Mouse (Mus musculus) kidney, postnatal 0 days (tissue): ENCODE results near the gene Thoc5. TPM values are rescaled to one million over a fixed set of nuclear protein-coding genes. Genes with fewer than 3 reads are reported as not detected.

Experiments used
- ATAC-seq: fragments of 200-750 bp; cut with Nextera tagmentation; replicated peaks from 2 replicates; pipeline ENCODE4 v1.8.0; 2017; ENCODE audit warnings: low read depth, moderate number of reproducible peaks, moderate TSS enrichment, moderate library complexity; ENCODE audit not compliant: low FRiP score
- DNase-seq: peaks from one replicate; pipeline ENCODE4 v3.0.0-alpha.2; 2016; ENCODE audit warnings: low spot score
- H3K27ac ChIP-seq: fragments of 300-500 bp; sonication (generic); 2 replicates; pipeline ENCODE4 v1.5.1; 2014; ENCODE audit warnings: mild to moderate bottlenecking
- H3K27me3 ChIP-seq: fragments of 300-500 bp; sonication (generic); 2 replicates; pipeline ENCODE4 v1.6.1; 2014; ENCODE audit warnings: low read length, mixed read lengths; ENCODE audit not compliant: insufficient read depth
- H3K36me3 ChIP-seq: fragments of 300-500 bp; sonication (generic); 2 replicates; pipeline ENCODE4 v1.6.1; 2014; ENCODE audit warnings: low read length, mixed read lengths; ENCODE audit not compliant: insufficient read depth
- H3K4me1 ChIP-seq: fragments of 300-500 bp; sonication (generic); replicated peaks from 2 replicates; pipeline ENCODE4 v1.6.1; 2014; ENCODE audit warnings: antibody characterized with exemption, low read length, mixed read lengths; ENCODE audit not compliant: insufficient read depth
- H3K4me2 ChIP-seq: fragments of 300-500 bp; sonication (generic); 2 replicates; pipeline ENCODE4 v1.6.1; 2014; ENCODE audit warnings: mild to moderate bottlenecking, low read length, moderate library complexity, mixed read lengths
- H3K4me3 ChIP-seq: fragments of 300-500 bp; sonication (generic); replicated peaks from 2 replicates; pipeline ENCODE4 v1.5.1; 2014; ENCODE audit warnings: low read depth, low read length
- H3K9ac ChIP-seq: fragments of 300-500 bp; sonication (generic); 2 replicates; pipeline ENCODE4 v1.6.1; 2014; ENCODE audit warnings: low read depth, low read length
- H3K9me3 ChIP-seq: fragments of 300-500 bp; sonication (generic); replicated peaks from 2 replicates; pipeline ENCODE4 v1.6.1; 2016; ENCODE audit warnings: low read length, inconsistent platforms, mixed read lengths
- CTCF ChIP-seq: IDR thresholded peaks from 2 replicates; pipeline ENCODE4 v1.5.1; 2016; ENCODE audit warnings: antibody characterized with exemption, low read depth, mild to moderate bottlenecking, moderate library complexity
- WGBS: fragments of 180-500 bp; shearing (Covaris S2); extraction: QIAGEN DNeasy Blood & Tissue Kit; methylation state at CpG from one replicate; pipeline ENCODE4 v1.1.7; 2014; 5-methylcytosine and 5-hydroxymethylcytosine counted together
- polyA plus RNA-seq: library from polyadenylated mRNA; unstranded; fragments of >200 nt; fragmentation: Nextera tagmentation; extraction: Ambion mirVana; gene quantifications from 2 replicates; pipeline ENCODE4 v1.2.1, GENCODE M21; 2015

The Thoc5 gene
- polyA plus RNA-seq, 1 experiment from 2014 or later, result 27.3 TPM

DNA sequence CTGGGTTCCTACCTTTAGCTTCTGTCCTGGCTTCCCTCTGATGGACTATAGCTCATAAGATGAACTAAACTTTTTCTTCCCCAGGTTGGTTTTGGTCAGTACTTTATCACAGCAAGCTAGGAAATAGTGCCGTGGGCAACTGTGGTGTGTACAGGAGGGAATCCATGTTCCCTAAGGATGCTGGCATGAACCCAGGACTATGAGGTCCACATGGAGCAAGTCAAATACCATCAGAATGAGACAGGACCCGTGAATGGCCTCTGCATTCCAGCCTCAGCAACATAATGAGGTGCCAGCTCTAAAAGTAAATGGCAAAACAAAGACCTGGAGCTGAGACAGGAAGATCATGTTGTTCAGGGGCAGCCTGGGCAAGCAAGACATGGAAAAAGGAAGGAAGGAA is 36.7 kb upstream of the Thoc5 start:
- WGBS, result 51% methylated on average over 2 of the region's 2 CpGs
- H3K9me3 ChIP-seq, result no peaks in the 10 kb centered on the region
- ATAC-seq, result no peak
- no peaks in the 10 kb centered on the region; the same call in 1 of the 2 replicates for H3K4me1 ChIP-seq
- no peaks in the 10 kb centered on the region for H3K27me3 ChIP-seq
- H3K4me2 ChIP-seq, result no peak overlapping the region
- TF ChIP-seq CTCF, result no peak
- no peak overlapping the region for H3K4me3 ChIP-seq
- no peak for DNase-seq
- no peak overlapping the region for H3K9ac ChIP-seq
- no peak overlapping the region for H3K27ac ChIP-seq
- H3K36me3 ChIP-seq, result no peaks in the 10 kb centered on the region

DNA sequence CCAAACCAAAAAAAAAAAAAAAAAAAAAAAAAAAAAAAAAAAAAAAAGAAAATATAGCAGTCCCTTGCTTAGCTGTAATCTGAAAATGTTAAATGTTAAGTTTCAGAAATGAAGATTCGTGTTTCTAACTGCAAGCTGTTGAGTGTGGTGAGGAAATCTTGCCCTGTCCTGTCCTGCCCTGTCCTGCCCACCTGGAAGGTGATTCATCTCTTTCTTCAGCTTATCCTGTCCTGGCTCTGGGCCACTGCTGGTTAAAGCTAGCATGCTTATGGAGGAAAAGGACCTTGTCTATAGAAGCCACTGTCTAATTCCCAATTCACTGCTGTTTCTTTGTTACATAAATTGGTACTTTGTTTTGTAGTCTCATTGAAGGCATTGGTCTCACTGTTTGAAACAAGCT is 34.1 kb upstream of the Thoc5 start:
- TF ChIP-seq CTCF, result no peak
- H3K4me2 ChIP-seq, result no peak overlapping the region
- ATAC-seq, result no peak
- no peaks in the 10 kb centered on the region; the same call in 1 of the 2 replicates for H3K4me1 ChIP-seq
- no peaks in the 10 kb centered on the region for H3K36me3 ChIP-seq
- no peak overlapping the region for H3K9ac ChIP-seq
- no peak overlapping the region for H3K27ac ChIP-seq
- no peaks in the 10 kb centered on the region for H3K9me3 ChIP-seq
- H3K4me3 ChIP-seq, result no peak overlapping the region
- H3K27me3 ChIP-seq, result no peaks in the 10 kb centered on the region
- WGBS, result 60% methylated on average over 1 of the region's 1 CpGs
- DNase-seq, result no peak

- WGBS, result 30% methylated on average over 11 of the region's 11 CpGs
- no peak overlapping the region for H3K9ac ChIP-seq
- no peaks in the 10 kb centered on the region for H3K9me3 ChIP-seq
- H3K36me3 ChIP-seq, result no peaks in the 10 kb centered on the region
- H3K27me3 ChIP-seq, result no peaks in the 10 kb centered on the region
- H3K27ac ChIP-seq, result 0 out of 2 replicates have a peak overlapping the region, but pooled peaks have one; percentile 13
- H3K4me1 ChIP-seq, result no peaks in the 10 kb centered on the region; the same call in 1 of the 2 replicates
- ATAC-seq (no peak), DNase-seq (peak; percentile 48)
- no peak overlapping the region for H3K4me2 ChIP-seq
- no peak overlapping the region for H3K4me3 ChIP-seq
- TF ChIP-seq CTCF, result no peak
These were observed 33.1 kb upstream of the Thoc5 start for GRCm38 (mm10) chr11:4861816-4862604.

GRCm38 (mm10) chr11:4862730-4863129 is 32.4 kb upstream of the Thoc5 start:
- Histone ChIP-seq H3K9me3 (no peaks in the 10 kb centered on the region), H3K36me3 (no peaks in the 10 kb centered on the region), H3K27ac (no peak overlapping the region), H3K4me3 (no peak overlapping the region), H3K4me1 (no peaks in the 10 kb centered on the region; the same call in 1 of the 2 replicates), H3K27me3 (no peaks in the 10 kb centered on the region), H3K9ac (no peak overlapping the region), H3K4me2 (no peak overlapping the region)
- ATAC-seq (no peak), DNase-seq (no peak)
- 89% methylated on average over 1 of the region's 1 CpGs for WGBS
- no peak for TF ChIP-seq CTCF

- no peak overlapping the region for H3K4me3 ChIP-seq
- H3K9me3 ChIP-seq, result no peaks in the 10 kb centered on the region
- H3K9ac ChIP-seq, result no peak overlapping the region
- no peak for ATAC-seq
- H3K27ac ChIP-seq, result no peak overlapping the region
- H3K27me3 ChIP-seq, result no peaks in the 10 kb centered on the region
- peak; percentile 88 for DNase-seq
- H3K4me1 ChIP-seq, result no peaks in the 10 kb centered on the region; the same call in 1 of the 2 replicates
- peak; percentile 92 for TF ChIP-seq CTCF
- no peak overlapping the region for H3K4me2 ChIP-seq
- no peaks in the 10 kb centered on the region for H3K36me3 ChIP-seq
- WGBS, result 50% methylated on average over 10 of the region's 10 CpGs
These were observed 29.4 kb upstream of the Thoc5 start for GRCm38 (mm10) chr11:4865645-4866251.

DNA sequence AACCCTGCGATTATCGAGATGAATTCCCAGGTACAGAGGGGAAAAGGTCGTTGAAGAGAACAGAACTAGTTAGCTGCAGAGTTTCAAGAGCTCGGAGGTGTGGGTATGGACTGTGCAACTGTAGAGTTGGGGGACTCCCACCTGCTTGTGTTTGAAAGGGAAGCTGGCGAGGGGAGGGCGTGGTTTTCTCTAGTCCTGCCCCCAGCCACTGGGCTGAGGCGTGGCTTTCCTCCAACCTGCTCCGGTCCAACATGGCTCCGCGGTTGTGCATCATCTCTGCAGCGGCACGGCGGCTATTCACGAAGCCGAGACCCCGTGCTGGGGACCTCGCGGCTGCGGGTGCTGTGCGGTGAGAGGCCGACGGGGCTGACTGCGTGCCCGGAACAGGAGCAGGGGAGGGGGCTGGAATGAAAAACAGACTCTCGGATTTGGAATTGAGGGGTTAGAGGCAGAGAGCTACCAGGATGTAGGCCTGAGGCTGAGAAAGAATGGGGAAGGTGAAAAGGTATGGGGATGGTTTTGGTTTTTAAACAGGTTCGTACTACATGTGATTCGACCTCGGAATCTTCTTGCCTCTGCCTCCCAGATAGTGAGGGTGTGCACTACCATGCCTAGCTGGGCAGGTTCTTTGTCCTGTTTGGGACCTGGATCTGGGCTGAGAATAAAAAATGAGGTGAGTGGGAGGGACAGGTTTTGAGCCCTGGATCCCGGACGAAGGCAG is 21.2 kb upstream of the Thoc5 start, which contains the start of gene Nipsnap1:
Gene Nipsnap1 (plus strand): TSS at position 197 of the 721 bp plus-strand sequence.
- Histone ChIP-seq H3K27me3 (no peaks in the 10 kb centered on the region), H3K27ac (peak within 1 kb of the TSS; percentile 72), H3K4me3 (peak within 1 kb of the TSS; percentile 69), H3K9me3 (no peaks in the 10 kb centered on the region), H3K9ac (peak within 1 kb of the TSS; percentile 73), H3K36me3 (no peaks in the 10 kb centered on the region), H3K4me2 (peak within 1 kb of the TSS; percentile 87), H3K4me1 (no peaks in the 10 kb centered on the region; the same call in 1 of the 2 replicates)
- ATAC-seq, result peak; percentile 86
- peak; percentile 84 for DNase-seq
- no peak; the same call in 1 of the 2 replicates for TF ChIP-seq CTCF
- WGBS, result under 1% methylated on average over 30 of the region's 30 CpGs
